Mouse (Mus musculus) hindbrain, embryonic 10.5 days (tissue): Measurements from ENCODE around the gene Itpr1. TPM values are rescaled to one million over a fixed set of nuclear protein-coding genes. Genes with fewer than 3 reads are reported as not detected.

Source experiments
- DNase-seq: peaks from one replicate; pipeline ENCODE4 v3.0.0-alpha.2; 2017; ENCODE audit warnings: low spot score
- H3K27ac ChIP-seq: fragments of 300-500 bp; sonication (generic); 2 replicates; pipeline ENCODE4 v1.5.1; 2016; ENCODE audit warnings: mild to moderate bottlenecking, moderate library complexity
- H3K27me3 ChIP-seq: fragments of 300-500 bp; sonication (generic); 2 replicates; pipeline ENCODE4 v1.6.1; 2016; ENCODE audit warnings: mild to moderate bottlenecking; ENCODE audit not compliant: poor library complexity, insufficient read depth, severe bottlenecking
- H3K36me3 ChIP-seq: fragments of 300-500 bp; sonication (generic); 2 replicates; pipeline ENCODE4 v1.6.1; 2016; ENCODE audit warnings: mild to moderate bottlenecking, moderate library complexity
- H3K4me1 ChIP-seq: fragments of 300-500 bp; sonication (generic); replicated peaks from 2 replicates; pipeline ENCODE4 v1.6.1; 2016; ENCODE audit warnings: mild to moderate bottlenecking
- H3K4me3 ChIP-seq: fragments of 300-500 bp; sonication (generic); 2 replicates; pipeline ENCODE4 v1.5.1; 2016; ENCODE audit warnings: mild to moderate bottlenecking, moderate library complexity
- H3K9me3 ChIP-seq: fragments of 300-500 bp; sonication (generic); 2 replicates; pipeline ENCODE4 v1.6.1; 2016; ENCODE audit warnings: mild to moderate bottlenecking, moderate library complexity
- WGBS: fragments of 180-500 bp; shearing (Covaris S2); methylation state at CpG from one replicate; pipeline ENCODE4 v1.1.7; 2016; 5-methylcytosine and 5-hydroxymethylcytosine counted together
- polyA plus RNA-seq: library from polyadenylated mRNA; unstranded; fragments of >200 nt; fragmentation: Nextera tagmentation; extraction: Ambion mirVana; gene quantifications from 2 replicates; pipeline ENCODE4 v1.2.1, GENCODE M21; 2016

Itpr1 gene
- polyA plus RNA-seq, 1 experiment from 2014 or later: 6.9 TPM

DNA sequence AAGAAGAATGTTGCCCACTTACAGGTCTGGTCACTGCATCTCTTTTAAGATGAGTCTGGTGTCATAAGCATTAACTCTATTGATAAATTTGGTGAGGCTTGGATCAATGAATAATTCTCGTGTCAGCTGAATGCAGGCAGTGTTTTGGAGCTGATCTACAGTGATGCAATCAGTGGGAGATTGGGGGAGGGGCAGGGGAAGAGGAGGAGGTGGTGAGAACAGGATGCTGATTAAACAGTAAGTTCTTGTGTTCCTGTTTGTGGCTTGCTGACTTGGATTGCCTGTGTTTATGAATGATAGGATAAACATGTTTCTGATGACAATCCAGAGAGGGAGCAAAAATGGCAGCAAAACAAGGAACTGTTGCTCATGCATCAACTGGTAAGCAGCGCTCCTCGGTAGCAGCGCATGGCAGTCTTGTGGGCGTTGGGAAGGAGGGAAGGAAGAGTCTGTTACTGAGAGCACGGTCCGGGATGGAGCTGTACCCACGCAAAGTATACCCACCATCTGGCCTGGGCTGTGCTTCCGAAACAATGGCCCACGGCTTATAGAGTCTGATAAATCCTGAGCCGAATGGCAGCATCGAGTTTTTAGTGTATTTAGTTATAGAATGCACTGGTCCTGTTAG is 64.1 kb downstream of the Itpr1 start:
- Histone ChIP-seq H3K36me3 (no peaks in the 10 kb centered on the region), H3K27me3 (no peaks in the 10 kb centered on the region), H3K4me3 (no peak overlapping the region), H3K4me1 (peaks cover 5% of the 10 kb centered on the region), H3K27ac (no peak overlapping the region), H3K9me3 (no peaks in the 10 kb centered on the region)
- no peak for DNase-seq
- 86% methylated on average over 12 of the region's 12 CpGs for WGBS

- no peak for DNase-seq
- H3K4me3 ChIP-seq: no peak overlapping the region
- 88% methylated on average over 12 of the region's 12 CpGs for WGBS
- no peak overlapping the region for H3K27ac ChIP-seq
- H3K4me1 ChIP-seq: peaks cover 5% of the 10 kb centered on the region
- H3K36me3 ChIP-seq: no peaks in the 10 kb centered on the region
- H3K9me3 ChIP-seq: no peaks in the 10 kb centered on the region
- no peaks in the 10 kb centered on the region for H3K27me3 ChIP-seq
Measured at GRCm38 (mm10) chr6:108277622-108278396, 64.9 kb downstream of the Itpr1 start.

- no peak overlapping the region for H3K4me3 ChIP-seq
- H3K27ac ChIP-seq: no peak overlapping the region
- no peak for DNase-seq
- H3K9me3 ChIP-seq: no peaks in the 10 kb centered on the region
- H3K4me1 ChIP-seq: peaks cover 4% of the 10 kb centered on the region
- H3K27me3 ChIP-seq: no peaks in the 10 kb centered on the region
- H3K36me3 ChIP-seq: no peaks in the 10 kb centered on the region
- WGBS: 91% methylated on average over 11 of the region's 11 CpGs
Measured at GRCm38 (mm10) chr6:108278826-108279630, 66.1 kb downstream of the Itpr1 start.

GRCm38 (mm10) chr6:108282131-108282530 is 69.2 kb downstream of the Itpr1 start:
- H3K36me3 ChIP-seq: no peaks in the 10 kb centered on the region
- no peaks in the 10 kb centered on the region for H3K27me3 ChIP-seq
- H3K9me3 ChIP-seq: no peaks in the 10 kb centered on the region
- no peak for DNase-seq
- no peak overlapping the region for H3K4me3 ChIP-seq
- no peak overlapping the region for H3K27ac ChIP-seq
- 88% methylated on average over 4 of the region's 4 CpGs for WGBS
- H3K4me1 ChIP-seq: no peaks in the 10 kb centered on the region

DNA sequence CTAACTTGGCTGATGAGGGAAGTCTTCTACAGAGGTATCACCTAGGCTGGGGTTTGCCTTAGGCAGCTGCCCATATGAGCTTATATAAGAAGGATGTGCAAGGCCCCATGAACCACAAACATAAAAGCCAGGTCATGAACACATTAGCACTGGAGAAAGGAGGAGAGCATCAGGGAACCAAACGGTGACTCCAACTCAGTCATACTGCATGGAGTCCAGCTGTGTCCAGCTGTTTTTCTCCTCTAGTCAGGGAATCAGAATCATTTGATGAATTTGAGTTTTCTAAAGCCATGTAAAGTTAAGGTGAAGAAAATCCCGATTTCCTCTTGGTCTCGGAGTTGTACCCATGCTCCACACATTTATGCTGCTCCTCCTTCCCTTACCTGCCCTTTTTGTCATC is 69.7 kb downstream of the Itpr1 start:
- Histone ChIP-seq H3K27me3 (no peaks in the 10 kb centered on the region), H3K4me1 (no peaks in the 10 kb centered on the region), H3K27ac (no peak overlapping the region), H3K9me3 (no peaks in the 10 kb centered on the region), H3K4me3 (no peak overlapping the region), H3K36me3 (no peaks in the 10 kb centered on the region)
- DNase-seq: no peak
- 92% methylated on average over 3 of the region's 3 CpGs for WGBS

DNA sequence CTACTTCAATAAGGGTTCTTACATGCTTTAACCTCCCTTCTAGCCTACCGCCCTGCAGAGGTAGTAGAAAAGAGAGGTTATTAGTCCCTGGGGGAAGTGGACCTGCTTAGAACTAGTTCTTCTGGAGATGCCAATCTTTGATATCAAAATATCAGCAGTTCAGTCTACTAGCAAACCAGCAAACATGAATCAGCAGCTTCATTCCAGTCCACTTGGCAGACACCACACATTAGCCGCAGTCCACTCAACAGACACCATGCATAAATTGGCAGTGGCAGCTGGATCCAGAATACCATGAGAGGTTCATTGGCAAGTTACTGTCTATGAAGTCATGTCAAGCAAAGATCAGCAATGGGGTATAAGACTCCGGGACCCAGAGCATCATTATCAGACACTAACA is 71.8 kb downstream of the Itpr1 start:
- H3K27ac ChIP-seq: no peak overlapping the region
- no peaks in the 10 kb centered on the region for H3K27me3 ChIP-seq
- no peak for DNase-seq
- no peak overlapping the region for H3K4me3 ChIP-seq
- 94% methylated on average over 3 of the region's 3 CpGs for WGBS
- H3K36me3 ChIP-seq: no peaks in the 10 kb centered on the region
- no peaks in the 10 kb centered on the region for H3K9me3 ChIP-seq
- H3K4me1 ChIP-seq: no peaks in the 10 kb centered on the region

DNA sequence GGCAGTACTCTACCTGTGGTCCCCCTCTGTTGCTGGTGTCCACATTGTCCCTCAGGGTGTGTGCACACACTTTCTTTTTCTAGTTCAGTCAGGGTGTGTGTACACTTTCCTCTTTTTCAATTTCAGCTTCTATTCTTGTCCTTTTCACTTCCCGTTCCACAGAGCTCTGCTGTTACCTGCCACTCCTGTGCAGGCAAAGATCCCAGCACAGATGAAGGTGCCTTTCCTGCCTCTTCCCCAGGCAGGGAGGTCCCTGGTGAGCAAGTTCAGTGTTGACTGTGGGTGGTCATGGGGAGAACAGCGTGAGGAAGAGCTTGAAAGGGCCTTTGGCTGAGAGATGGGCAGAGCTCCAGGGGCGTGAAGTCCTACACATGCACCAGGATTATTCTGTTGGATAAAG is 76.1 kb downstream of the Itpr1 start:
- 72% methylated on average over 3 of the region's 3 CpGs for WGBS
- no peaks in the 10 kb centered on the region for H3K27me3 ChIP-seq
- DNase-seq: no peak

DNA sequence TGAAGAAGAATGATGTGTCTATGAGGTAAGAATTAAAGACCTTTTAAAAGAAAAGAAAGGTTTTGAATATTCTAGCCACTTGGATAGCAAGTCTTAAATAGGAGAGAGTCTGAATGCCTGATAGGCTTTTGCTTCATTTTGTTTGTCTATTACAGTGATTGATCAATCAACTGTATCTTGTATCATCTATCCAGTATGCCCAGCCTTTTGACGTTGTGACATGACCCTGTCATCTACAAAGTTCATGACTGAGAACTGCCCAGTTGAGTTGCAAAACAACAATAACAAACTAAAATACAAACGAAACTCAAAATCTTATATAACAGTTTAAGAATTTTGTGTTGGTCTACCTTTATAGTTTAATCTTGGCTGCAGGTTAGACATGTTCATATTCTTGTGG is 78.1 kb downstream of the Itpr1 start:
- Histone ChIP-seq H3K27ac (no peak overlapping the region), H3K9me3 (no peaks in the 10 kb centered on the region), H3K36me3 (no peaks in the 10 kb centered on the region), H3K4me3 (no peak overlapping the region), H3K4me1 (no peaks in the 10 kb centered on the region), H3K27me3 (no peaks in the 10 kb centered on the region)
- 90% methylated on average over 2 of the region's 2 CpGs for WGBS
- no peak for DNase-seq

More for the DNA sequence above, 76.1 kb downstream of the Itpr1 start:
- no peak overlapping the region for H3K27ac ChIP-seq
- no peaks in the 10 kb centered on the region for H3K9me3 ChIP-seq
- no peaks in the 10 kb centered on the region for H3K4me1 ChIP-seq
- no peak overlapping the region for H3K4me3 ChIP-seq
- H3K36me3 ChIP-seq: no peaks in the 10 kb centered on the region

DNA sequence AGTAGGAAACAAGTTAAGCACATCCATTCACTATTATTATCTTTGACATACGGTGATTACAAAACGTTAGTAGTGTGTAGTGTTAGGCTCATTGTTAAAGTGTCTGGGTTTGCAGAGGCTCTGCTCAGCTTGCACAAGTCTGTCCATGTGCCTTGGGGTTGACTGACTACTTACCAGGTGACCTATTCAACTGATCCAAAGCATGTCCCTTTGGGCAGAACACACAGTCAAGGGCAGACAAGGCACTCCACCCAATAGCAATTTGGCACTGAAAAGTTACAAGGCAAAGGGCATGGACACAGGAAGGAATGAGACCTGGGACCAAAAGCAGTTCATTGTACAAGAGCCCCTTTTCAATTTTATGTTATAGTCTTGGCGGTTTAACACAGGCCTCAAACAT is 78.7 kb downstream of the Itpr1 start:
- DNase-seq: no peak
- no peak overlapping the region for H3K4me3 ChIP-seq
- H3K36me3 ChIP-seq: no peaks in the 10 kb centered on the region
- no peaks in the 10 kb centered on the region for H3K9me3 ChIP-seq
- WGBS: 89% methylated on average over 3 of the region's 3 CpGs
- no peaks in the 10 kb centered on the region for H3K27me3 ChIP-seq
- H3K4me1 ChIP-seq: no peaks in the 10 kb centered on the region
- H3K27ac ChIP-seq: no peak overlapping the region

GRCm38 (mm10) chr6:108301856-108302255 is 89.0 kb downstream of the Itpr1 start:
- Histone ChIP-seq H3K4me3 (no peak overlapping the region), H3K27me3 (no peaks in the 10 kb centered on the region), H3K27ac (no peak overlapping the region), H3K36me3 (no peaks in the 10 kb centered on the region), H3K9me3 (no peaks in the 10 kb centered on the region), H3K4me1 (peaks cover 13% of the 10 kb centered on the region; the same call in 1 of the 2 replicates)
- 89% methylated on average over 5 of the region's 5 CpGs for WGBS
- DNase-seq: no peak

GRCm38 (mm10) chr6:108303619-108304567 is 91.0 kb downstream of the Itpr1 start:
- no peaks in the 10 kb centered on the region for H3K9me3 ChIP-seq
- no peak for DNase-seq
- 91% methylated on average over 12 of the region's 12 CpGs for WGBS
- H3K4me1 ChIP-seq: peaks cover 27% of the 10 kb centered on the region
- no peaks in the 10 kb centered on the region for H3K36me3 ChIP-seq
- no peak overlapping the region for H3K4me3 ChIP-seq
- H3K27ac ChIP-seq: no peak overlapping the region
- no peaks in the 10 kb centered on the region for H3K27me3 ChIP-seq

DNA sequence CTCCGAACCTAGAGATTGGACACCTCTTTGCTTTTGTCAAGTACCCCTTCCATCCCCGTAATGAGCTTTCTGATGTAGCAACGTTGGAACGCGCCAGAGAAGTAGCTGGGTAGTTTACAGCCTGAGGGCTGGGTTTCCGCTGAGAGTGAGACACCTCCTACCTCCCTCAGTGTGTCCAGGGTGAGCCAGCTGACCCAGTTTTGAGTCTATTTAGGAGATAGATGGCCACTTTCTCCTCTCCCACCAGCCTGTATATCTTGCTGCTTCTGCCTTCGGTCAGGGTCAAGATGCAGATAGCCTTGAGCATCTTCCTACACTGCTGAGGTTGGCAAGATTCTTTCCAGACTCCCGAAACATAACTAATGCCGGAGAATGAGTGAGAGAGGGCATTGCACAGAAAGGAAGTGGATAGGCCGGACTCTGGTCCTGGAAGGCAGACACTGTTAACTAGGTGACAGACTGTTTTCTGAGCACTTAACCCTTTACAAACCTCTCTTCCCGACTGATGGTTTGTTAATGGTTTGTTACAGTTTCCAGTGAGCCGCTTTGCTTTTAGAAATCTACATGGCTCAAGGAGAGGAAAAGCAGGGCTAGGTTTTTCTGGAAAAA is 92.4 kb downstream of the Itpr1 start:
- 71% methylated on average over 12 of the region's 12 CpGs for WGBS
- Histone ChIP-seq H3K36me3 (no peaks in the 10 kb centered on the region), H3K27me3 (no peaks in the 10 kb centered on the region), H3K27ac (no peak overlapping the region), H3K9me3 (no peaks in the 10 kb centered on the region), H3K4me1 (peaks cover 38% of the 10 kb centered on the region), H3K4me3 (no peak overlapping the region)
- no peak for DNase-seq
